Mouse (Mus musculus): ENCODE results near the gene Akr1c12.
A peak's percentile ranks its signal among the peaks of the same experiment; 100 is the strongest.
"Not testable (repeated sequence)": the region's sequence is repeated elsewhere in the genome, so short reads cannot be mapped to it uniquely, and the experiment has no call there.

The Akr1c12 gene

DNA sequence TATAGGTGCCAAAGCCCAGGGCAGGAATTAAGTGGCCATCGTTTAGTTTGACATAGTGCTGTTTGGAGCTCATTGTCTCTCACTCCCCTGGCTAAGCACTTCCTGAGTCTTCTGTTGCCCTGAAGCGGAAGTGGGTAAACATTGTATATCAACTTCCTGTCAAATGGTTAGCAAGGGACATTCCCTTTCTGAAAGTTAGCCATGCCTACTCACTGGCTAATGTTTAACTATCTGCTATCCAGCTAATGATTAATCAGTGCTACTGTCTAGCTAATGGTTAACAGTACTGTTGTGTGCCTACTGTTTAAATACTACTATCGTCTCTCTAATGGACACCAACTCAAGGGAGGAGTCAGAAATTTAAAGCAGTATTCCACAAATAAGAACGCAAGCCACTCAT is at the start of gene Akr1c12:
TSS of gene Akr1c12 (minus strand) at position 150 of the 400 bp plus-strand sequence.
- no peak for DNase-seq (ENCODE audit: low spot score in 2 of 2)

DNA sequence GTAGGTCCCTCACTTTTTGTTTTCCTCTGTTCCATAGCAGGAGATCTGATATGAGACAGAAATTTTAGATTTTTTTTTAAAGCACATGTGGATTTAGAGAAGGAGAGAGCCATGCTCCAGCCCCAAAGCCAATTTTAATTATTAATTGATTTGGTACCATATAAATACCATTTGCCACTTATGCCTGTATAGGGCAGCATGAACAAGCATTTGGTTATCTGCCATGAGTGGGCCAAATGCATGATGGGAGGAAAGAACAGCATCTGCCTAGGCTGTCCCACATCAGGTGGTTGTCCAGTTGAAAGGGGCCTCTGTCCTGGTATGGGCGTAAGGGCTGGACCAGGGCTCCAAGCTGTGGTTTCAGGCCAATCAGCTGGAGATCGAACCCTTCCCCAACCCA is 39.5 kb upstream of the Akr1c12 start:
- DNase-seq (ENCODE audit: low spot score in 2 of 2): no peak

DNA sequence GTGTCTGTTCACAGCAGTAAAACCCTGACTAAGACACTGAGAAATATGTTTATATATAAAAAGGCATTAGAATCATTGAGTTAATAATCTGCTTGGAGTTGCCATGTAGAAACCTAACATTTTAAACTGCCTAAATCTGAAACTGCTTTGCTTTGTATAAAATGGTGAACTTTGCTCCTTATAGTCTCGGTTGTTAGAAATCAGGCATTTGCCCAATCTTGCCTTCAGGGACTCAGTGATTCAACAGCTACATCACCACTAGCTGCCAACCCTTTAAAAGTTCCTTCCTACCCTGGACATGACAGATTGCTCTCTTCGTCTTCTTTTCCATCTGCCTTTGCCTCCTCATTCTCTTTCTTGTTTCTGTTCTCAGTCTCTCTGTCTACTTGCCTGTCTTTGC is 34.7 kb upstream of the Akr1c12 start:
- DNase-seq (ENCODE audit: low spot score in 2 of 2): no peak

DNA sequence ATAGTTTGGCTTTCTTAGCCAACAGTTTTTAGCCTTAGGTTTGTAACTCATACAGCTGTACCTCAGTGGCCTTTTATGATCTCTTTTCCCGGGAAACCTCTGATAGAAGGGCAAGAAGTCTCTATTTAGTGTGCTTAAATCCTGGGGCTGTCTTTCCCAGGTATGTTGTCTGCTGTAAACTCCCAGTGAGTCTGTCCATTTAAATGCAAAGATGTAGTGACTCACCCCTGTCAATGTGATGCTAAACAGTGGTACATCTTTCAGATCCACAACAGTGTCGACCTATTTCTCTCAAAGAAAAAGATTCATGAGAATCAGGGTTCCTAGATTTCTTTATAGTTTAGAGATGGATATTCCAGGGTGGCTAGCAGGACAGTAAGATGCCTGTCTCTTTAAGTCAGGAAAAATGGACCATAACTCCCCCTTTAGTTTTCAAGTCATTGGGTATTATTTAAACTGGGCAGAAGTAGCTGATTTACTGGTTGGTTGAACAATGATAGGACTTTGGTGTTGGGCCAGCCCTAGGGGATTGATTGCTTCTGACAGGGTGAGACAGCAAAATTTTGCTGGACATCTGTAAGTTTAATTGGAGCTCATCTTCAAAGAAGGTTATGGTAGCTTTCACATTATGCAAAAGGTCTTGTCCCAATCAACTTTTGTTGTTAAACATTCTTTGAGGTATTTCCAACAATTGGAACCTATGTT is 25.8 kb upstream of the Akr1c12 start:
- DNase-seq (ENCODE audit: low spot score in 2 of 2): no peak

DNA sequence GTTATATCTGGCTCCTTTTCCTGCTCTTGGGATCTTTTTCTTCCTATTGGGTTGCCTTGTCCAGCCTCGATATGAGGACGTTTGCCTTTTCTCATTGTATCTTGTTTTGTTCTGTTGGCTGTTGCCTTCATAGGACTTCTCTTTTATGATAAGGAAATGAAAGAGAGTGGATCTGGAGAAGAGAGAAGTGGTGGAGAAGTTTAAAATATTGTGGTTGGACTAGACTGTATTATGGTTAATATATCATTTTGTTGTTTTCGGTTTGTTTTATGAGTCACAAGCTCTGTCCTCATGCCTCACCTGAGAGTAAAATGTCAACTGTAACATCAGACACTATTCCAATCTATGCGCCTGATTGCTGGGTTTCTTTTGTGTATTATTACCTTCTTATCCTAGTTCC is 17.8 kb upstream of the Akr1c12 start:
- DNase-seq (ENCODE audit: low spot score in 2 of 2): no peak

DNA sequence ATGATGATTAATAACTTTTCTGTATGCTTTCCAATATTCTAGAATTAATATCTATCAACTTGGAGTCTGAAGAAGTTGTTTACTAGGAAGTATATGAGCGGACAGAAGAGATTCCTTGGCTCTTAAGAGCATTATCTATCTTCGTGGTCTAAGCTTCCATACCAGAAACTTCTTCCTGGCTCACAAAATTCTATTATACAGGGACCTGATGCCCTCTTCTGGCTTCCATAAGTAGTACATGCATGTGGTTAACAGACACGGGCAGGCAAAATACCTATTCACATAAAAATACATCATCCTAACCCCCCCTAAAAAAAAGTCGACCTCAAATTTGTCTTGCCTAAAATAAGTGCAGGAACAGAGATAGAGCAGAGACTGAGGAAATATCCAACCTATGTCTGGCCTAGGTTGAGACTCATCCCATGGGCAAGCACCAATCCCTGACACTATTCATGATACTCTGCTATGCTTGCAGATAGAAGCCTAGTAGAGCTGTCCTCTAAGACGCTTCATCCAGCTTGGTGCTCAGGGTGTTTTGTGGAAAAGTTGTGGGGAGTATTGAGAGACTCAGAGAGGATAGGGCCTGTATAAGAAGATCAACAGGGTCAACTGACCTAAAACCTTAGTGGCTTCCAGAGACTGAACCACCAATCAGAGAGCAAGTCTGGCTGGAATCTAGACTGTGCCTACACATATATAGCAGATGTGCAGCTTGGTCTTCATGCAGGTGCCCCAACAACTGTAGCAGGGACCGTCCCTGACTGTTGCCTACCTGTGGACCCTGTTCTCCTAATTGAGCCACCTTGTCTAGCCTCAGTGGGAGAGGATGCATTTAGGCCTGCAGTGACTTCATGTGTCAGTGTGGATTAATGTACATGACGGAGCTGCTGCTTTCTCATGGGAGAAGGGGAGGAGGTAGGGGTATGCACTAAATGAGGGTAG is 2.5 kb upstream of the Akr1c12 start:
- DNase-seq (ENCODE audit: low spot score in 2 of 2): peak in 1 of 2 experiments; percentile 12

DNA sequence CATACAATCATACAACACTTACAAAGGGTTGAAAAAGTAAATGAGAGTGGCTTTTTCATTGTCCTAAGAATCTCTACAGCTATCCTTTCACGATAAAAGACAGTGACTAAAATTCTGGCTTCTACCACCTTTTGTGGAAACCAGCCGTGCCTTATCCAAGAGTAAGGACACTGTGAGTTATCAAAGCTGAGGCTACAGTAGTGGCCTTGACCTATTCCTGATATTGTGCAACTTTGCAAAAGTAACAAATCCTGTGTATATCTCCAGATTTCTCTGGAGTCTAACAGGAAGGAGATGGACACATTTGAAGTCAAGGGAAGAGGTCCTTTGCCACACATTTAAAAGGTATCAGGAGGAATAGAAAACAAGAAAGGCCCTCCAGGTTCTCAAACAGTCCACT is 1.7 kb downstream of the Akr1c12 start:
- no peak for DNase-seq (ENCODE audit: low spot score in 2 of 2)

DNA sequence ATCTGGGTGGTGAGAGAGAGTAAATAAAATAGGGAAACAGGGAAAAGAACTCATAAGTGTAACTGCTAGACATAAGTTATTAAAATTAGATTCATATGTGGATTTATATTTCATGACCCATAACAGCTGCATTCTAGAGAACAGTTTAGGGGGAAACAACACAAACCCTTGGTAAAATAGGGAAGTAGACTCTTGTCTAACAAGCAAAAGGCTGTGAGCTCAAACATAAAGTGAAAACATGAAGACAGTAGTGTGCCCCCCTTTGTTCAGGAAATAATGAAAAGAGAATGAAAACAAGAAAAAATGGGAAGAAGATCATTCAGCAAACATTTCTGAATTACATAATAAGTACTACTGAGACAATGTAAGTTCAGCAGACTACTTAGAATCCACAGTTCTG is 8.4 kb downstream of the Akr1c12 start:
- DNase-seq (ENCODE audit: low spot score in 2 of 2): no peak

DNA sequence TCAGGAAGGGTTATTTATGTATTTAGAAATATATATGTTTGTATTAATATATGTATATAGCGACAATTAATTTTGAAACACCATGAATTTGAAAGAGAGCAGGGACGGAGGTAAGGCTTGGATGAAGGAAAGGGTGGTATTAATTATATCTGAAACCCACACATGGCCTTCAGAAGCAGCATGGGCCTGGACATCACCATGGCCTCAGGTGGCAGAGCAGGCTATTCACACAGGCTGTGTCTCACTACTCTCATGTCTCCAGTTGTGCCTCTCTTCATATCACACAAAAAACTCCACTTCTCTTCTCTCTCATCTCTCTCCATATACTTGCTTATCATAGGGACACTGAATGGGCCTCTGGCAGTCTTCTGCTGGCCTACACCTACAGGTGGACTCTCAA is 13.8 kb downstream of the Akr1c12 start:
- not testable (repeated sequence) for DNase-seq (ENCODE audit: low spot score in 2 of 2)

DNA sequence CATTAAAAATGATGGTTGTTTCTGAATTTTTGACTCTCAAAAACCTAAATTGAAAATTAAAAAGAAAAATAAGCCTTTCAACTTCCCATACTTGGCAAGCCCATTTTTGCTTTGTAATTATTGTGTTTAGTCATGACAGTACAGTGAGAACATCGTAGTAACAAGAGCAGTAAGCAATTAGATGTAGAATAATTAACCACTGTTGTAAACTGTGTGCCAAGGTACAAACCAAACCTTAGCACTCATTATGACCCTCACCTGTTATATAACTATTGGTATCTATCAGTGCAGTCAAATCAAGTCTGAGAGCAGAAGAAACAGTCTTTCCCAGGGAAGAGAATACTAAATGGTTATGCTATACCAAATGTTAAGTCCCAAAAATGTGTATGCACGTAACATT is 14.2 kb downstream of the Akr1c12 start:
- no peak for DNase-seq (ENCODE audit: low spot score in 2 of 2)

DNA sequence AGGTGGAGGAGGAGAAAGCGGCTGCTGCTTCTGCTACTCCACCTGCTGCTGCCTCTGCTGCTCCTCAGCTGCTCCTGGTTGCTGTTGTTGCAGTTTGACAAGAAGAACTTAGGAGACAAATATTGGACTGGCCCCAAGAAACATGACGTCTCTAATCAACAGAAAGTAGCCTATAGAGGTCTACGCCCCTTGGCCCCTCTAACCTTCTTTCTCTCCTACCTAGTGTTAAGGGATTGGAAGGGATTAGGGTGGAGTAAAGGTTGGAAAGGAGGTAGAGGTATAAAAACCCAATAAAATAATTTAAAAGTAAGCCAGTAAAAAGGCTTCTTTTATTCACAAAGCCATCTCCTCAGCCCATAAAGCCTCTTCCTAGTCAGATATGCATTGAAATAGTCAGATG is 14.6 kb downstream of the Akr1c12 start:
- no peak for DNase-seq (ENCODE audit: low spot score in 2 of 2)

DNA sequence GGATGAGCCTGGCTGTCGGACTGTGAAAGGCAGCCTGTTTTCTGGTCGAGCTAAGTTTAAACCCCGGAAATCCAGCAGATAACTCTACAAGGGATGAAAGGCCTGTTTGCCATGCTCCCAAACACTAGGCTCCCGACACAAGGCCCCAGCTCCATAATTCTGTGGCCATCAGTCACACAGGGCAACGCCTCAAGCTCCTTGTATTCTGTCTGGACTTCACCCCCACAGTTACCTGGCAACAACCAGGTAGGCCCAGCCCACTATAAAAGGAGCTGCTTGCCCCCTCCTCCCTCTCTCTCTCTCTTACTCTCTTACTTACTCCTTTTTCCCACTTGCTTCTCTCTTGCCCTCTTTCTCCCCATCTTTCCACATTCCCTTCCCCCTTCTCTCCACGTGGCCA is 21.9 kb downstream of the Akr1c12 start:
- DNase-seq (ENCODE audit: low spot score in 2 of 2): no peak

DNA sequence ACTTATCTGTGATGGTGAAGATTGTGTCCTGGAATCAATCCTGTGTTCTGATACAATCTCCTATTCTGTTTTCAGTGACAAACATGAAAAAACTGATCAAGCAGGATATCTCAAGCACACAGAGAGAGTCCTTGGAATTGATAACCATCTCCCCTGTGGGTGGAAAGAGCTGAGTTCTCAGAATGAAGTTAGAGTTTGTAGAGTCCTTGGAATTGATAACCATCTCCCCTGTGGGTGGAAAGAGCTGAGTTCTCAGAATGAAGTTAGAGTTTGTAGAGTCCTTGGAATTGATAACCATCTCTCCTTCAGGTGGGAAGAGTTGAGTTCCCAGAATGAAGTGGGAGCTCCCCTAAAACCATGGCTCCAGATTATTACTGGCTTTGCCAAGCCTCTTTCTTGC is 22.3 kb downstream of the Akr1c12 start:
- not testable (repeated sequence) for DNase-seq (ENCODE audit: low spot score in 2 of 2)

DNA sequence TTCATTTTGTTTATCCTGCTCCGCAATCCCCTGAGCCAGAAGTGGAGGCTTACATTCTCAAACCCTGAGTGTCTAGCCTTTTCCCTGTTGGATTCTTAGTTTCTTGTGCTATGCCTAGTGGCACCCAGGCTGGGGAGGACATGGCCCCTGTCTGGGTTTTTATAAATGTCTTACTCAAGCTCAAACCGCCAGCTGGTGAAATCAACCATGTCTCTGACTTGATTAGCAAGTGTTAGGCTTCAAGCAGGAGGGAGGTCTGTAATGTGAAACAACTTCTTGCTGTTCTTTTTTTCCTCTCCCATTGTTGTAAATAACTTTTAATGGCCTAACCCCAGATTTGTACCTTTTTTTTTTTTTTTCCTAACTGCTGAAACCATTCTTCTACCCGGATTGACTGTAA is 29.9 kb downstream of the Akr1c12 start:
- no peak for DNase-seq (ENCODE audit: low spot score in 2 of 2)

DNA sequence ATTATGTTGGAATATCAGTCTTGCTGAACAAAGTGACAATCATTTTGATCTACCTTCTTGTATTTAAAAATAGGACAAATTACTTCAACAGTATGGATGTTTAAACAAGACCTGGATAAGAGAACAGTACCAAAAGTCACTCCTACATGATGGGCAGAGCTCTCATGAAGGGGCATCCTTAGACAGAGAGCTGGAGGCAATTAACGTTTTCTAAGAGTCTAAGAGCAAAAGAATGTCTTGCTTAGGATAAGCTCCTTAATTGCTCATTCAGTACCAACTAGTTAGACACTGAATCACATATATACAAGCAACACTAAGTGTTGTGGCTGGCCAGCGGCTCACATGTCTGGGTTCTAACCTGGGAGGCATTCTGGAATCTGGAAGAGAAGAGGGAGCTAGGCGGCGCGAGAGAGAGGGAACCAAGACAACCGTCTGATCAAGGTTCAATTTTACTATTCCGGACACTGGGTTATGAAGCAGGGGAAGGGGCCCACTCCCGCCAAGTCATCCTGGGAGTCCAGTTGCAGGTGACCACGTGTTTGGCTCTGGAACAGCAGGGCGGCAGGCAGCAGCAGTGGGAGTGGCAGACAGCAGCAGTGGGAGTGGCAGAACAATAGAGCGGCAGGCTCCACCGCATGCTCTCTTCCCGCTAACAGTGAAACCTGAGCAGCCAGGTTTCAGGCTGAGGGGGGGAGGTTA is 34.2 kb downstream of the Akr1c12 start:
- DNase-seq (ENCODE audit: low spot score in 2 of 2): no peak

DNA sequence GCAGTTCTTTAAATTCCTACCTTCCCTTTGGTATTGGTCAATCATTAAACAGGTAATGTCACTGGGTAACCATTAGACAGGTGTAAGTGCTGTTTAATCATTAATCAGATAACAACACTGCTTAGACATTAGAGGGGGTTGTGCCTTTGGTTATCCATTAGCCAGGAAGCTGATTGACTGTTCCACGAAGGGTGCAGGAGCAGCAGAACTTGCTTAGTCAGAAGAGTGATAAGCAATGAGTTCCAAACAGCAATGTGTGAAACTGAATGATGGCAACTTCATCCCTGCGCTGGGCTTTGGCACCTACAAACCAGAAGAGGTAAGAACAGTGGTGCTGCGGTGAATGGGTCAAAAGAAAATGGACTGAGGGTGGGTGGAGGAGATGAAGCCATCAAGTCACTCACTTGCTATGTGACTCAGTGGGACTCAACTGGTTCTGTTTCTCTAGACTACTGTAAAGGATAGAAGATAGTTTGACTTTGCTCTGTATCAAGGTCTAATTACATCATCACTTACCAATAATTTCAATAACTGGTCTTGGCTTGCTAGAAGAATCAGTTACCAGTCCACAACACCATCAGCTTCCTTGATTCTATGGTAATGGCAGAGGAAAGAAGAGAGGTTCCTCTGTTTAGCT is 45.6 kb downstream of the Akr1c12 start:
- DNase-seq (ENCODE audit: low spot score in 2 of 2): no peak

DNA sequence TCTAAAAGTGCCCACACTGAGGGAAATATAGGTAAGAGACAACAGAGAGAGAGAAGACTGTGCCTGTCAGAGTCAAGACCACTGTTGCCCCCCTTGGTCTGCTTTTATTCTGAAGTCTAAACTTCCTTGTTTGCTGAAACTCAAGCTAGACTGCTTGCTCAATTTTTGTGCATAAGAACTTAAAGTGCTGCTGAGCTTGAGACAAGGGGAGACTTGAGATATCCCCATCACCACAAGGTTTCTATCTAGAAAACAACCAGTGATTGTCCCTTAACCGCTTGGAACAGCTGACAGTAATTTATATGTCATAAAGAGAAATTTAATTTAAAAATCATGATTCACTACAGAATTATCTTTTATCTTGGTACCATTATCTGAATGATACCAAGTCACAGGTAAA is 46.1 kb downstream of the Akr1c12 start:
- no peak for DNase-seq (ENCODE audit: low spot score in 2 of 2)

DNA sequence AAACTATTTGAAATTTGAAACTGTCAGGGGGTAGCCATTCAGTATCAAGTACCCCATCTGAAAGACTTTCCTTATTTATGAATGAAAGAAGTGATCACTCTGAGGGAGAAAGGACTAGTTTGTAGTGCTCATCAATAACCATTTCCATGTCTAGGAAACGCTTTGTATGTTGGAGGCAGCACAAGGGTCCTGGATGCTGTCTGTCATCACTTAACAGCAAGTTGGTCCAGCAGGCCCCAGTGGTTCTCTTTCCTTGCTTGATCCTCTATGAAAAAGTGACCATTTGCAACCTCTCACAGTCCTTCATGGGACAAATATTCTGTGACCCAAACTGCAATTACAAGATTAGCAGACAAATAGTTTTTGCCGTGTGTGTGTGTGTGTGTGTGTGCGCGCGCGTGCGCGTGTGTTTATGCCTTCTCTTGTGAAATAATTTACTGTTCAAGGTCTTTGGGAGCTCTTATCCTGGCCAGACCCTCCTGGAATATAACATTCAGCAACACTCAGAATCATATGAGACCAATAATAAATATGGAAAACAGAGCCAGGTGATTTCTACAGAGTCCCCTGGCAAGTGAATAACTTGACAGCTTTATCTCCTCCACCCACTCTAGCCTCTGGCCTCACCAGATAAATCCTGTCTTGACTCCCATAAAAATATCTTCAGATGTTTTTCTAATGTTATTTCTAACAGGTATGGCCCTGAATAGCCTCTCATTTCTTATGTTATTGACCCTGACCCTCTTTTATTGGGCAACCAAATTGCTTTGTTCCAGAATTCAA is 48.2 kb downstream of the Akr1c12 start:
- no peak for DNase-seq (ENCODE audit: low spot score in 2 of 2)

DNA sequence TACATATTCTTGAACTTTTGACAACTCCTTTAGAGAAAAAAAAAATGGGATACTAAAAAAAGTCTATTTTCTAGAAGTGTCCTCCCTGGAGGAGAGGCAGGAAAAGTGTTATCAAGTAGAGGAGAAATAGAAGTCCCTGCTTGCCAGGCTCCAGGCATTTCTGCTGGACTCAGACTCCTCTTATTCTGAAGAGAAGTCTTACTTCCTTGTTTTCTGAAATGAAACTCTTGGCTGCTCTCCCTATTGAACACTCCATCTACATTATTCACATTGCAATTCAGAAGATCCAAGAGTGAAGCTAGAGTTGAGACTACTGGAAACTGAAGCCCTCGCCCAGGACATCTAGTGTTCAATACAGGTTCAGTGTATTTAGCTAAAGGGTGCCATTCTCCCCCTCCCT is 50.8 kb downstream of the Akr1c12 start, which contains the start of gene Akr1c19:
TSS of gene Akr1c19 (plus strand) at position 260 of the 400 bp plus-strand sequence.
- DNase-seq (ENCODE audit: low spot score in 2 of 2): no peak

Measured in thymus, postnatal 10 days (tissue).